Mouse (Mus musculus) lung, adult 10 weeks (tissue): Measurements from ENCODE around the gene Cga. TPM values are rescaled to one million over a fixed set of nuclear protein-coding genes. Genes with fewer than 3 reads are reported as not detected.

Experiments used
- polyA plus RNA-seq: library from polyadenylated mRNA; stranded (reverse); fragments of 350-450 nt; fragmentation: Illumina TruSeq; extraction: RNeasy Lipid Tissue Mini Kit (QIAGEN cat#74804); gene quantifications from one replicate; pipeline ENCODE4 v1.2.3, GENCODE M21; 2014; ENCODE audit warnings: low read depth, low replicate concordance; ENCODE audit not compliant: insufficient read depth

Gene Cga
- not detected for polyA plus RNA-seq

GRCm38 (mm10) chr4:34893479-34893878 lies at the start of gene Cga:
Gene Cga, plus strand, starts transcription at chr4:34893779.

GRCm38 (mm10) chr4:34882818-34883217 lies 10.8 kb upstream of the Cga start, which contains the start of gene Zfp292:
Gene Zfp292, minus strand, starts transcription at chr4:34882960.

Other genes starting within 250 kb of the Cga start
- 25.3 TPM for gene Slc35a1, start 206.3 kb upstream of the Cga start, polyA plus RNA-seq
- 11.8 TPM for gene Cfap206, start 163.6 kb upstream of the Cga start, polyA plus RNA-seq
- not detected for gene Gm136, start 137.5 kb upstream of the Cga start, polyA plus RNA-seq
- gene Smim8, start 115.4 kb upstream of the Cga start, polyA plus RNA-seq = 27.0 TPM
- gene Zfp292, start 10.8 kb upstream of the Cga start, polyA plus RNA-seq = 3.0 TPM